Mouse (Mus musculus) spleen, postnatal 4 days (tissue): ENCODE results near the gene Gm17334.

Source experiments
- DNase-seq, 2 experiments: peaks; one replicate each; pipeline ENCODE4 v3.0.0; 2022; ENCODE audit warnings: low spot score in 2 of 2

The Gm17334 gene

DNA sequence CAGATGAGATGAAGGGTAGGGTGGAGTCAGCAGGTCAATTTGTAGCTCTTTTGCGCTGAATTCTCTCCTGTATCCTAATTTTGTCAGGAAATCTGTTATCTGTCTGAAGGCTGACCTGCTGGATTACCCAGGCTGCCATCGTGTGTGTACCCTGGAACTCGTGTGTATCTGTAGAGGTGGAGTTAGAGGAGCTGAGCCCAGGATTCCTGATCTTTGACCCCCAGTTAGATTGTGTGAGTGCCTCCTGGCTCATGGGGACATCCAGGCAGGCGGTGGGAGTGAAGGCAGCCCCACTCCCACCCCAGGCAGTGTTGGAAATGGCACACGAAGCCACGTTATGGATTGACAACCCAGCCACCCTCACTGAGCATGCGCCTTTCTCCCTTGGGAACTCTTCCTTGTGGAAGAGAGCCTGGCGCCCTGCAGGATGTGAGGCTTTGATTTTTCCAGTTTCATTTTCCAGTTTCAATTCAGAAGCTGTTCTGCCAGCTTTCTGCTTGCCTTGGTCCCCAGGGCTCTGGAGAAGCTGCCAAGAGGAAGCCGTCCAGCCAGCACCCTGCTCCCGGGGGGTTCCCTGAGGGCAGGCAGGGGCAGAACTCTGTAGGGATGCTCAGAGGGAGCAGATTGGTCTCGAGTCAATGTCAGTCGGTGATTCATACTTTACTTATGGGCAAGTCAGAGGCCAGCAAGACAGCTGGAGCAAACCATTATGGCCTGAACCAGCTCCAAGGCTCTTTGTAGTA lies 23.6 kb upstream of the Gm17334 start:
- no peak for DNase-seq

DNA sequence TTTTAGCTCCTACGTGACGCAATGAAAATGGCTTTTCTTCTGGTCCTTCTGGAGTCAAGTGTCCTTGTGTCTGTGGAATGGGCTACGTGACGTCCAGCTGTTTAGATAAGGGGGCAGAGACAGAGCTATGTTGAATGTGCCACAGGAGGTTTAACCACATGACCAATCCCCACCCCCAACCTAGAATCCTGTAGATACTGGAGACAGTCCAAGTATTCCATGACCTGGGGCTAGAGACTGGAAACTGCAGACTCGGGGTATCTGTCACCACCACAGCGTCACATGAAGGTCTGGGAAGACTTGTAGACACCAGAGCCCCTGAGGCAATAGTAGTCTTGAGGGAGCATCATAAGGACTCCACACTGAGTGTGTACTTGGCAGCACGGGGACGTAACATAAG lies 22.8 kb upstream of the Gm17334 start:
- DNase-seq = no peak

DNA sequence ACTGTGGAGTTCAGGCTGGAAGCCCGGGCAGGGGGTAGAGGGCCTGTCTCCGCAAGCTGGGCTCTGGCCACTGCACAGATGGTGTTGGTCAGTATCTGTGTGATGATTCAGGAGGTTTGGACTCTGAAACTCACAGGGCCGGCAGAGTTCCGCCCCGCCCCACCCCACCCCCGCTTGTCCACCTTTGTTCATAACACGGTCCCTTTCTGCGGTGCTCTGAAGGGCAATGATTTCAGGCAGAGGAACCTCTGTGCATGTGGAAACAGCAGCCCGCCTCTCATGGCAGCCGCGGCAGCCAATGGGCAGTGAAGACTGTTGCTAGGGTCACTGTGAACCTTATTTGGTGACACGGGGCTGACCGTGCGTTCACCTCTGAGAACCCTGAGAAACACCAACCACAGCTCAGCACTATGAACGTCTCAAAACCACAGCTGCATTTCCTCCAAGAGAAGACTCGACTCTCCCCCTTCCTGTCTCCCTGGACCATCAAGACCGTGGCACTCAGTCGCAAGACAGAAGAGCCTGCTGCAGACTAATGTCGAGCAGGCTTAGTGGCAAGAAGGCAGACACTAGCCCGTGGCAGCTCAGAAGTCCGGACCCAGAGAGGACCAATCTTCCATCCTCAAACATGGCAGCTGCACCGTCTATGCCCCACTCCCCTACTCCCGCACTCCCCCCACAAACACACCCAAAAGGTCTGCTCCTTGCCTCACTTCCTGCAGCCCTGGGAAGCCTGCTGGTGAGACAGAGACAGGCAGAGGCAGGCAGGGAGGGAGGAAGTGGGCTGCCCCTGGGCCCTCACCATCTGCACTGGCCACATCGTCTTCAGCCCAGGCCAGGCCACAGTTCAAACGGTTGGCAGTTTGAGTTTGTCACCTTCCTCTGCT lies 21.9 kb upstream of the Gm17334 start:
- DNase-seq = peak; percentile 60 to 73

DNA sequence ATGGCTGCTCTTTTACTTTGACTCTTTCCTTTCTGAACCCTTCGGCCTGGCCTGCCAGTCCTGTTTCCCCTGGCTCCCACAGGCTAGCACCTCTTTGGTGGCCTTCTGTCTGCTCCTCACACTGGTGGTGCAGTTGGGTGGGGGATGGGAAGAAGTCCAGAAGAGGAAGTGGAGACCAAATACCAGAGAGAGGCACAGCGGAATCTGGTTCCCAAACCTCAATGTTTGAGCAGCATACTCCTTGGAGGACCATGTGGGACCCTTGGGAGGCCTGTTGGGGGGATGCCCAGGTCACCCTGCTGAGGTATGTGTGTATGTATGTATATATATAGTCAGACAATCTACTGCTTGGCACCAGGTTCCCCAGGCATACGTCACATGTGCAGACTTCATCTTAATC lies 21.0 kb upstream of the Gm17334 start:
- peak; percentile 52 to 76 for DNase-seq

DNA sequence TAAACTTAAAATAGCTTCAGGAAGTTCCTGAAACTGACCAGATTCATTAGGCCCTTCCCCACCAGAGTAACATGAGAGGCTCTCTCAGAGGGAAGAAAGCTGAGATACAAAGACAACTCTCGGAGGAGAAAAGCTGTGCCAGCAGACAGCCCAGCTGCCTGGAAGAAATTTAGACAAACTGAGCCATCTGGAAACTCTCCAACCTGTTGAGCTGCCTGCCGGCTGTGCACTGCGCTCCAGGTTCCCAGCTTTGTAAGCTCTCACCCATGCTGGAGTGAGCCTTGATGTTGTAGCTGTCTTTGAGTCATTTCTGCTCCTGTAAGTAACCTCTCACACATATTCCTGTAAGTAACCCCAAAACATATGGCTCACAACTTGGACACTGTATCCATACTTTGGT lies 20.0 kb upstream of the Gm17334 start:
- no peak for DNase-seq

DNA sequence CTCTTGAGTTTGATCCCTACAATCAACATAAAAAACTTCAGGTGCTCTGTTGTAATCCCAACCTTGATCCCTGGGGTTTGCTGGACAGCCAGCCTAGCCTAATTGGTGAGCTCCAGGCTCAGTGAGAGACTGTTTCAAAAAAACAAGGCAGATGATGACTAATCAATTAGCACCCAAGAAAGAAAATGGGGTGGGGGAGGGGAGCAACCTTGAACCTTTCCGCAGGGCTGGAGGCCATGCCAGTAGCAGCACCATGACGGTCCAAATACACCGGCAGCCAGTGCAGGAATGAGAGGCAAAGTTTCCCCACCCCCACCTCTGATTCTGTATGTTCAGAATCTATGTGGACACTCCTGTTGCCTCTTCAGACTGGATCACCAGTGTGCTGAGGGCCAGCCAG lies 16.3 kb upstream of the Gm17334 start:
- DNase-seq = no peak

DNA sequence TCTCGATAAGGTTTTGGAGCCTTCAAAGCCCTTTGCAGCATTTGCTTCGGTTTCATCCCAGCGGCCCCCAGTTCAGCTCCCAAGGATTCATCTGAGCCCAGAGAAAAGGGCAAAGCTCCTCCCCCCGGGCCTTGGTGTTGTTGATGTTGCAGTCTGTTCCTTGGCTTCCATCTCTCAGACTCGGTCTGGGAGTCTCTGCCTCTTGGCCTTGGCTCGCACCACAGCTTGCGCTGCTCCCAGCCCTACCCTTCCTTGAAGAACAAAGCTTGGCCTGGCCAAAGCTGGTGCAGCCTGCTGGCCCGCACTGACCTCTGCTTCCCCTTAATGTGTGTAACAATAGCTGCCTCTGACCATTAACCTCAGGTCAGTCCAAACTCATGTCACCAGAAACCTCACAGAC lies 15.2 kb upstream of the Gm17334 start:
- DNase-seq = no peak

DNA sequence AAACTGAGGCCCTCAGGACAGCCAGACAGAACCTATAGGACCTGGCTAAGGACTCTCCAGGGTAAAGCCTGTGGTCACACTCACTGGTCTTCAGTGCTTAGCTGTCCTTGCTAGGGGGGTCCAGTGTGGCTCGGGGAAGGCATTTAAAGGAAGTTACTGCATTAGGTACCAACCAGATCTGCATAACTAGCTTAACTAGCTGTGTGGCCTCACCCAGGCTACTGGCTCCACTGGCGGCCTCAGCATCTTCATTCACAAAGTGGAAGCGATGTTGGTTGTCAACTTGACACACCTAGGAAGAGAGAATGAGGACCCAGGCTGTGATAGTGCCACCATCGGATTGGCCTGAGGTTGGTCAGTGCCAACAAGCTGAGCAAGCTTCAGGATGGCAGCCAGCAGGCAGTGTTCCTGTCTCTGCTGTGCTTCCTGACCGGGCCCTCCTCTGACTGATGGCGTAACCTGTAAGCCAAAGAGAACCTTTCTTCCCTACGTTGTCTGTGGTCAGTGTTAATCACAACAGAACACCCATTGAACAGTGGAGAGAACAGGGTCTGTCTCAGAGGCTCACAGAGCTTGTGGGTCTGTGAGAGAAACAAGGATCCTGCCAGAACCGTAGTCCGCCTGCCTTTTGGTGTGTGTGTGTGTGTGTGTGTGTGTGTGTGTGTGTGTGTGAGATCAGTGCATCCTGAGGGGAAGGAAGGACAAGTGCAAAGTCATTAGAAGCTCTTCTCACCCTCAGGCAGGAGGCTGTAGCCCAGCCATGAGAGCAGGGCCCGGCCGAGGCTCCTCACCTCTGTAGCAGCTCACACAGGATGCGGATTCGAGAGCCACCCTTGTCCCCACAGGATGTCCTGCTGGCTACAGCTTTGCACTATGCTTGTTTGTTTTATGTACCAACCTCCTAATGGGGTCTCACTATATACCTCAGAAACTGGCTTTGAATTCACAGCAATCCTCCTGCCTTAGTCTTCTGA lies 13.4 kb upstream of the Gm17334 start:
- DNase-seq = no peak

DNA sequence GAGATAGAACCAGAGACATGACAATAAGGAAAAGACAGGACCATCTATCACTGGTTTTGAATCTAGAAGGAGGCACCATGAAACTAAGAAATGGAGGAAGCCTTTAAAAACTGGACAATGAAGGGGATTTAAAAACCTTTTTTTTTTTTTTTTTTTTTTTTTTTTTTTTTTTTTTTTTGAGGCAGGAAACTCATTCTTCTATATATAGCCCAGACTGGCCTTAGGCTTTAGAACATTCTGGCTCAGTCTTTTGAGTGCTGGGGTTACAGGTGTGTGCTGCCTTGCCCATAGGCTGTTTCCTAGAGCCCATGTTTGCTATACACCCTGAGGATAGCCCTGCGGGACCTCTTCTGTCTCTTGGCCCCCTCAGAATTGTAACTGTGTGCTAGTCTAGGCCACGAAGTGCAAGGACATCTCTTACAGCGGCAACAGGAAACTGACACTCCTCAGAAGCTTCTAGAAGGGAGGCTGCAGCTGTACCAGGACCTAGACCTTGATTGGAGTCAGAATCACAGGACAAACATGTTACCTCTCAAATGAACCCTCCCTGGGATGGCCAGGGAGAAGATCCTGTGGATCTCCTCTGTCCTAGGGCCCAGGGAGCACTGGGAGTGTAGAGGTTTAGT lies 12.4 kb upstream of the Gm17334 start:
- no peak for DNase-seq

DNA sequence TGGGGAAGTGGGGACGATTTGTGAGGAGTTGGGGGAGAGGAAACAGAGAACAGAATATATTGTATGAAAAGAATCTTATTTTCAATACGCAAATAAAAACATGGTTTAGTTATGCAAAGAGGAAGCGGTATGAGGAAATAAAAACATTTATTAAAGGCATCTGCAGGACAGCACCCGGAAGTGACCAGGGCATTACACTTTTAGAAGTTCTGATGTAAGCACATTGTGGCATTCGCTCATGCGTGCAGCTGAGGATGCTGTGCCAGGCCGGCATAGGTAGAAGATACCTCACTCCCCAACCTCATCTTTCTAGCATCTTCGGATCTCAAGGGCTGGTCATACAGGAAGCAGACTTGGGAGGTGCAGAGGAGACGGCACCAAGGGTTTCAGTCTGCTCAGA lies 10.3 kb upstream of the Gm17334 start:
- DNase-seq = no peak

DNA sequence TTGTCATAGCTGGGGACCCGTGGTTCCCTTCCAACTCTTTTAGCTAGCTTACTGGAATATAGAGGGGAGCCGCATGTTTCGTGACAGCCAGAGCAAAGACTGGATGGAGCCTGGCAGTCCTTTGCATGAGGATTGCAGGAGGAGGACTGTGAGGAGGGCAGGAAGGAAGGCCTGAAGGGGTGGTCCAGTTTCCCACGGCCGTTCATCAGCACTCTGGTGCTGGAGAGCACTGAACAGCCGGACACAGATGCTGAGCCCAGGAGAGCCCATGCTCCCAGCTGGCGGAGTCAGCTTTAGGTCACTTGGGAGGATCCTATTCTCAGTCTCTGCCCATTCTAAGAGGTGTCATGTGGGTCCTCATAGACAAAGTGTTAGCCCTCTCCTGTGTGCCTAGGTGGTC lies 9.0 kb upstream of the Gm17334 start:
- no peak for DNase-seq

DNA sequence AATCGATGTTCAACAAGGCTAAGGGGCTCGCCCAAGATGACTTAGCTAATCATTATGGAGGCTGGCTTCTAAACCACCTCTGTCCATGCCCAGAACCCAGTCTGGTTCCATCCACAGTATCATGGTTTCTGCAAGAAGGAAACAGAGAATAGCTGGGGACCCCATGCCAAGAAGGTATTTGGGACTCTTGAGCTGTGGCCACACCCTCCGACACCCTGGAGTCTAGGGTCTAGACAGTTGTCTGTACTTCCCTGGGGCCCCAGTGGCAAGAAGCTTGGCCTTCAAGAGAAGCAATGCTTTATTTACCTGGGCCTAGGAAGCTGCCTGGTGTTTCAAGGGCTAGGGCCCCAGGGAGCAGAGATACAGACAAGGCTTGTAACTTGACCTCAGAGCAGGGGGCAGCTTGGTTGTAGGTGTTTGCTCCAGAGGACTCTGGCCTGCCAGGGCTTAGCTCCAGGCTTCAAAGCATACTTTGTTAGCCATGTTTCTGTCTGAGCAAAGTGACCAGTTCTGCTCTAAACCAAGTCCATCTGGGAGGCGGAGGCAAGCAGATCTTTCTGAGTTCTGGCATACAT lies 8.3 kb upstream of the Gm17334 start:
- DNase-seq = no peak

DNA sequence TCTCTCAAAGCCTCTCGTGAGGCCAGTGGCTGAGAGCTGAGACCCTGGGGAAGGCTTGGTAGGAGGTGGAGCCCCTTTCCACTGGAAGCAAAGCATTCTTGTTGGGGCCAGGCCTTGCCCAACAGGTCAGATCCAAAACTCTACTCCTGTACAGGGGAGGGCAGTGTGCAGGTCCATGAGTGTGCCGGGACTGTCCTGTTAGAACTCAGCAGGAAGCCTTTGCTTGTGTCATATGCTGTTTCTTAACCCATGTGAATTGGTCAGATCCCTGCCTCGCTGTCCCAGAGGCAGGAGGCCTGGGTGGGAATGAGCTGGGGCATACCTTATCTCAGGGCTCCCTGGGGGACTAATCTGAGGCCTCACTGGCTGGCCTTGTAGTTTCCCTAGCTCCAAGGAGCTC lies 7.3 kb upstream of the Gm17334 start:
- DNase-seq = no peak

DNA sequence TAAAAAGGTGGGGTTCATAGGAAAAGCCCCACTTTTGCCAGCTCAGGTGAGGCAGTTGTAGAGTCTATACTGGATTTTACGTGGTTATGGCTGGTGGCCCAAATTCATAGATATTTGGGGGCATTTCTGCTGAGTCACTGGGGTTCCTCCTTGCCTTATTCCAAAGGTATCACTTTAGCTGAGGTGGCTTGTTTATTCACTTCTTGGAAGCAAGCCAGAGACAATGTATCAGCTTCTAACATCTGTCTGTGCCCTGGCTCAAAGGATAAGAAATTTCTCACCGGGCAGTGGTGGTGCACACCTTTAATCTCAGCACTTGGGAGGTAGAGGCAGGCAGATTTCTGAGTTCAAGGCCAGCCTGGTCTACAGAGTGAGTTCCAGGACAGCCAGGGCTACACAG lies 6.8 kb upstream of the Gm17334 start:
- DNase-seq = no peak

DNA sequence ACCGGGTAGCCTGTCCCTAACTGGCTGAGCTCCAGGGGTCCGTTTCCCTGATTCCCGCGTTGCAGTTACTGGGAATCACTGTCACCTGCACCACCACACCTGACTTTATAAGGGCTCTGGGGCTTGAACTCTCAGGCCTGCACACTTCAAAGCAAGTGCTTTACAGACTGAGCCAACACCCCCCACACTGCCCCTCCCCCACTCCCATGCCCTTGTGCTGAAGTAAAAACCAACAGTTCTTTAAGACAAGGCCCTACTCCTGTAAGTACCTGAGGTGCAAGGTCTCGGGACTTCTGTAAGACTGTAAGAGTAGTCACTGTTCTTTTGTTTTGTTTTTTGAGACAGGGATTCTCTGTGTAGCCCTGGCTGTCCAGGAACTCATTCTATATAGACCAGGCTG lies 5.5 kb upstream of the Gm17334 start:
- DNase-seq = no peak

DNA sequence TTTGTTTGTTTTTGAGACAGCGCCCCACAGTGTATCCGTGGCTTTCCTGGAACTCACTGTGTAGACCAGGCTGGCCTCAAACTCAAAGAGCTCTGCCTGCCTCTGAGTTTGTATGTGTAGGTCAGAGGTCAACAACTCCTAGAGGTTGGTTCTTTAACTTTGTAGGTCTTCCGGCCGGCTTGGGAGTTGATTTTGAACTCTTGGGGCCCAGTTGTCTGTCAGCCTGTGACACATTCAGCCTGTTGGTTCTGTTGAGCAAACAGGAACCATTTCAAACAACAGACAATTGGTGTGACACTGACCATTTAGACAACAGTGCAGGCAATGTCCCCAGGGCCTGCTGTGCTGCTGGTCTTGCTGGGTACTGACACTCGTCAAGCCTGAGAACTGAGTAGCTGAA lies 4.7 kb upstream of the Gm17334 start:
- no peak for DNase-seq

DNA sequence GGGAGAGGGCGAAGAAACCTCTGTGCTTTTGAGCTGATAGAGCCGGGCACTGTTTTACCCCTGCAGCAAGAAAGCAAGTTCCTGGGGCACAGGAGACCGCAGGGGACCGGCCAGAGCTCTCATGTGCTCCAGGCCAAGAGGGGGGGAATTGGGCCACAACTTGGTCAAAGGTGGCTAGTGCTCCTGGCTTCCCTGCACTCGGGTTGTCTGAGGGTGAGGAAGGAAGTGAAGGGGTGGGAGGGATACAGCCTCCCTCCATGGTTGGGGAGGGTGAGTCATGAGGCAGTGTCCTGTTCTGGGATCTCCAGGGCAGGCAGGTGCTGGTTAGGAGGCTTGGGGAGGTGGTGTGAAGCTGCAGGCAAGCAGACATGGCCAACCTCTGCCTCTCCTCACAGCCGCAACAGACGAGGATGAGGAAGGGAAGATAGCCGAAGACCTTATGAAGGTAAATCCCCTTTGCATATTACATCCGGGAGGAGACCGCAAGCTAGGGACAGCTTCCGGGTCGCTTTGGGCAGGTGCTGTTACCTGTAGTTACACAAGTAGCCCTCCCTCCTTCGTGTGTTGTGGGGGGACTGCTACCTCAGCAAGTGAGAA lies 1.8 kb upstream of the Gm17334 start:
- DNase-seq = no peak

DNA sequence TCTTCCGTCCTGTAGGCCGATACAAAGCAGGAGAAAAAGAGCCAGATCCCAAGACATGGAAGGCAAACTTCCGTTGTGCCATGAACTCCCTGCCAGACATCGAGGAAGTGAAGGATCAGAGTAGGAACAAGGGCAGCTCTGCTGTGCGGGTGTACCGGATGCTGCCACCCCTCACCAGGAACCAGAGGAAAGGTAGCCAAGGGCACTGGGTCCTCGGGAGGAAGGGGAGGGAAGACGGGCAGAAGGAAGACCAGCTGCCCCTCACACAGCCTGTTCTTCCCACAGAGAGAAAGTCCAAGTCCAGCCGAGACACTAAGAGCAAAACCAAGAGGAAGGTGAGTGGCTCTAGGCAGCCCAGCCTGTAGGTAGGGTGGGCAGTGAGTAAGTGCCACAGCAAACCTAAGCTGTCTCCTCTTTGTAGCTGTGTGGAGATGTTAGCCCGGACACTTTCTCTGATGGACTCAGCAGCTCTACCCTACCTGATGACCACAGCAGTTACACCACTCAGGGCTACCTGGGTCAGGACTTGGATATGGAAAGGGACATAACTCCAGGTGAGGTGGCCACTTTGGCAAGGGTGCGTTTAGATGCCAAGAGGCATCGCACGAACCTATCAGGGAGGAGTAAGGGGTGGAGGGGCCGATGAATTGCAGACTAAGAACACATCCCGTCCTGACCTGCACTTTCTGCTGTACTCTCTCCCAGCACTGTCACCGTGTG lies 814 bp upstream of the Gm17334 start:
- no peak for DNase-seq

DNA sequence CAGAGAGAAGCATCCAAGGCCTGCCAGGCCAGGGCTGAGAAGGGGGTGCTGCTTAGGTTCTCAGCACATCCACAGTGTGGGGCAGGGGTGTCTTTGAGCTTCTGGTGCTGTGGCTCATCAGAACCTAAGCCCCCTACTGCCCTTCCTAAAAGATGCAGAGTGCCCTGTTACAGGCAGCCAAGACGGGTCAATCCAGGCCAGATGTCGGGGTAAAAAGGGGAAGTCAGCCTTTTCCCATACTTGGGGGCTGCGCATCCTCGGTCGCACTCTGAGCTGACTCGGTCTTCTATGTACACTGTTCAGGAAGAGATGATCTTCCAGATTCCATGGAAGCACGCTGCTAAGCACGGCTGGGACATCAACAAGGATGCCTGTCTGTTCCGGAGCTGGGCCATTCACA lies 451 bp downstream of the Gm17334 start:
- DNase-seq = no peak
